Comparison of ENCODE assay signal across 13 mouse cellular contexts in the genomic region with DNA sequence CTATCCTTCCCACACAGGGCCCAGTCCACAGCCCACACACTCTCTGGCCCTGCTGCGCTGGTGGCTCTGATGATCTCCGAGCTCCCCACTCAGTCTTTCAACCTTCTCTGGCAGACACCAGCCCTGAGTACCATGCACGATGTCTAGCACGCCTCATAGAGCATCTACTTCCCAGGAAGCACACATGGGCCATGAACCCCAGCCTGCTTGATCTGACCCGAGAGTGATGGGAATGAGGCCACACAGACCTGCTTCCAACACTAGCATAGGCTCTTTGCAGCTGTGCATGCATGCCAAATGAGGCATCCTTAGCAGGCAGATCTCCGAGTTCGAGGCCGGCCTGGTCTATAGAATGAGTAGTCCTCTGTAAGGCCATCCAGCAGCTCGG. TPM values are rescaled to one million over a fixed set of nuclear protein-coding genes. Genes with fewer than 3 reads are reported as not detected.
DNase-seq lines count a peak whose midpoint lies in the region; ATAC-seq and TF ChIP-seq lines count a peak whose summit lies in the region.
"Had no signal": no experiment of that assay in that cellular context is flagged by ENCODE, and none has a peak within 500 bp of the region (broad histone marks: within the 10 kb centered on the region; RNA-seq: fewer than 3 reads in every experiment).

No protein-coding gene starts in this region.

- no peaks in the 10 kb centered on the region for H3K27me3 ChIP-seq in heart, adult 2 months (ENCODE audit: control insufficient read depth, insufficient read depth, low read length)
- H3K27me3 ChIP-seq in spleen, adult 2 months (ENCODE audit: control insufficient read depth, insufficient read depth, low read length) = no peaks in the 10 kb centered on the region
- H3K27me3 ChIP-seq in stomach, postnatal 0 days (ENCODE audit: control insufficient read depth, insufficient read depth, low read length) = no peaks in the 10 kb centered on the region
- H3K27me3 ChIP-seq: embryonic facial prominence, embryonic 12.5 days; hindbrain, embryonic 15.5 days had no signal

- no peak for ATAC-seq in stomach, postnatal 0 days (ENCODE audit: low FRiP score, low TSS enrichment)
- ATAC-seq: activated CD4-positive, CD25-positive, alpha-beta regulatory T cell, adult 4 months; forebrain, embryonic 14.5 days had no signal

- no peaks in the 10 kb centered on the region for H3K36me3 ChIP-seq in heart, adult 2 months (ENCODE audit: control insufficient read depth, insufficient read depth, low read length)
- 0 out of 2 replicates have a peak, but pooled peaks cover 3% of the 10 kb centered on the region for H3K36me3 ChIP-seq in spleen, adult 2 months (ENCODE audit: control insufficient read depth, insufficient read depth, low read length)
- peaks cover 21% of the 10 kb centered on the region for H3K36me3 ChIP-seq in stomach, postnatal 0 days (ENCODE audit: control insufficient read depth, insufficient read depth, low read length)

- H3K4me3 ChIP-seq in heart, adult 2 months = no peak overlapping the region
- no peak overlapping the region for H3K4me3 ChIP-seq in layer of hippocampus, adult 2 months
- no peak overlapping the region for H3K4me3 ChIP-seq in spleen, adult 2 months (ENCODE audit: extremely low read depth, insufficient read depth, insufficient read length)
- no peak overlapping the region for H3K4me3 ChIP-seq in stomach, postnatal 0 days (ENCODE audit: low read depth, low read length)
- H3K4me3 ChIP-seq: embryonic facial prominence, embryonic 12.5 days; hindbrain, embryonic 15.5 days had no signal

- no peak overlapping the region for H3K4me2 ChIP-seq in stomach, postnatal 0 days (replicated peaks; ENCODE audit: low read depth)
- H3K4me2 ChIP-seq: embryonic facial prominence, embryonic 12.5 days; hindbrain, embryonic 15.5 days had no signal

- H3K9me3 ChIP-seq in stomach, postnatal 0 days (ENCODE audit: control insufficient read depth, low read length) = no peaks in the 10 kb centered on the region
- H3K9me3 ChIP-seq: embryonic facial prominence, embryonic 12.5 days; hindbrain, embryonic 15.5 days had no signal

- H3K27ac ChIP-seq in heart, adult 2 months = peak overlapping the region; percentile 70
- H3K27ac ChIP-seq in layer of hippocampus, adult 2 months = peak overlapping the region; percentile 72
- H3K27ac ChIP-seq in spleen, adult 2 months (ENCODE audit: insufficient read depth, low read length) = peak overlapping the region; percentile 70
- peak overlapping the region; percentile 69 for H3K27ac ChIP-seq in stomach, postnatal 0 days (replicated peaks)

- WGBS in heart, adult 2 months = 89% methylated on average over 9 of the region's 9 CpGs
- WGBS in spleen, adult 2 months = 96% methylated on average over 9 of the region's 9 CpGs
- 89% methylated on average over 9 of the region's 9 CpGs for WGBS in stomach, postnatal 0 days

- H3K4me1 ChIP-seq in heart, adult 2 months (ENCODE audit: control insufficient read depth, insufficient read depth, low read length) = peaks cover 27% of the 10 kb centered on the region
- H3K4me1 ChIP-seq in spleen, adult 2 months (ENCODE audit: control insufficient read depth, insufficient read depth, insufficient read length) = no peaks in the 10 kb centered on the region
- H3K4me1 ChIP-seq in stomach, postnatal 0 days (replicated peaks; ENCODE audit: control insufficient read depth, insufficient read depth) = no peaks in the 10 kb centered on the region
- H3K4me1 ChIP-seq: embryonic facial prominence, embryonic 12.5 days had no signal

- no peaks in the 10 kb centered on the region for H3K79me2 ChIP-seq in heart, adult 2 months (replicated peaks; ENCODE audit: control insufficient read depth, insufficient read depth, low read length)

- H3K9ac ChIP-seq in heart, adult 2 months (ENCODE audit: low read depth, low read length) = no peak overlapping the region
- H3K9ac ChIP-seq in stomach, postnatal 0 days (ENCODE audit: low read length) = no peak overlapping the region
- H3K9ac ChIP-seq: embryonic facial prominence, embryonic 12.5 days; hindbrain, embryonic 15.5 days had no signal

- no peak for TF ChIP-seq CTCF in heart, adult 2 months (IDR thresholded peaks at IDR 0.05)
- no peak for TF ChIP-seq CTCF in layer of hippocampus, adult 2 months (conservative IDR thresholded peaks at IDR 0.05)
- no peak for TF ChIP-seq CTCF in spleen, adult 2 months (IDR thresholded peaks at IDR 0.05; ENCODE audit: extremely low read depth, insufficient read depth, insufficient read length, insufficient replicate concordance)
- no peak for TF ChIP-seq CTCF in stomach, postnatal 0 days (IDR thresholded peaks at IDR 0.05; ENCODE audit: low read depth)

- TF ChIP-seq POLR2A in heart, adult 2 months (IDR thresholded peaks at IDR 0.05; ENCODE audit: insufficient read depth, low read depth, low read length) = no peak
- TF ChIP-seq POLR2A in spleen, adult 2 months (IDR thresholded peaks at IDR 0.05; ENCODE audit: low read depth, low read length) = no peak

- intact Hi-C loops in heart, adult 2 months (cut with DNase I) = no loop called here
- intact Hi-C loops in heart, postnatal 25 days (cut with DNase I) = no loop called here

- no peak for TF ChIP-seq EP300 in heart, adult 2 months (IDR thresholded peaks at IDR 0.05; ENCODE audit: insufficient read depth, low read depth, low read length)
- no peak for TF ChIP-seq EP300 in stomach, postnatal 0 days (optimal IDR thresholded peaks at IDR 0.05)

- no peak for DNase-seq in heart, adult 2 months
- DNase-seq in heart, postnatal 25 days (ENCODE audit: low spot score) = no peak
- DNase-seq in layer of hippocampus, adult 2 months (ENCODE audit: low spot score in 2 of 2) = no peak
- DNase-seq in layer of hippocampus, adult 11-12 months (ENCODE audit: low spot score) = no peak
- DNase-seq in spleen, adult 2 months (ENCODE audit: low read depth in 1 of 2, low spot score in 2 of 2) = no peak
- no peak for DNase-seq in spleen, postnatal 36 days (ENCODE audit: low spot score in 2 of 2)
- no peak for DNase-seq in stomach, postnatal 0 days (ENCODE audit: low spot score)
- no peak for DNase-seq in urinary bladder, postnatal 10 days (ENCODE audit: low spot score)
- DNase-seq: thymus, adult 2 months had no signal

RNA-seq across cellular contexts. Expression of a gene that starts 45.2 kb away (rescaled TPM):
- 1 to 10 TPM; 9.6 to 9.8 TPM for total RNA-seq in heart, adult 2 months (2021)
- polyA plus RNA-seq in heart, adult 2 months (2012; rRNA removed) = 12.2 and 13.1 TPM in 2 replicates
- total RNA-seq in heart, postnatal 25 days (2021) = 10 to 100 TPM in 1 of 2 experiments, 1 to 10 TPM in 1; 8.7 to 10.3 TPM
- total RNA-seq in layer of hippocampus, adult 2 months (2021) = 10 to 100 TPM; 17.3 to 17.5 TPM
- 14.6 TPM in 2 replicates for polyA plus RNA-seq in spleen, adult 2 months (2012; rRNA removed)
- polyA plus RNA-seq in stomach, postnatal 0 days (2015; fragmentation: Nextera tagmentation; extraction: Ambion mirVana) = 57.0 and 60.3 TPM in 2 replicates

RNA-seq across cellular contexts. Expression of a gene that starts 53.2 kb away (rescaled TPM):
- 1 to 10 TPM; 5.2 to 6.3 TPM for total RNA-seq in heart, adult 2 months (2021)
- 9.7 and 14.9 TPM in 2 replicates for polyA plus RNA-seq in heart, adult 2 months (2012; rRNA removed)
- total RNA-seq in heart, postnatal 25 days (2021) = 1 to 10 TPM; 4.8 to 6.5 TPM
- total RNA-seq in layer of hippocampus, adult 2 months (2021) = 1 to 10 TPM; 3.2 to 3.6 TPM
- polyA plus RNA-seq in spleen, adult 2 months (2012; rRNA removed) = 20.4 and 27.2 TPM in 2 replicates
- polyA plus RNA-seq in stomach, postnatal 0 days (2015; fragmentation: Nextera tagmentation; extraction: Ambion mirVana) = 23.0 and 24.4 TPM in 2 replicates
- polyA plus RNA-seq: activated CD4-positive, CD25-positive, alpha-beta regulatory T cell, adult 4 months had no signal
